Mouse (Mus musculus) CH12.LX (cell line): Measurements from ENCODE around the gene Slc38a2. TPM values are rescaled to one million over a fixed set of nuclear protein-coding genes. Genes with fewer than 3 reads are reported as not detected.

Experiments
- DNase-seq: peaks from one replicate; pipeline ENCODE4 v3.0.0-alpha.2; 2013; ENCODE audit errors: extremely low read depth
- H3K27ac ChIP-seq: 2 replicates; pipeline ENCODE4 v1.5.1; 2012; ENCODE audit warnings: low read depth, mild to moderate bottlenecking, control low read depth, moderate library complexity; ENCODE audit not compliant: insufficient read depth
- H3K27me3 ChIP-seq: replicated peaks from 2 replicates; pipeline ENCODE3; 2012; ENCODE audit warnings: inconsistent platforms
- H3K36me3 ChIP-seq, 2 experiments: replicated peaks in 1 of 2; 2 replicates each; pipeline versions ENCODE3 to v1.6.1; 2012; ENCODE audit warnings: inconsistent platforms in 1 of 2, low read length in 1 of 2, mild to moderate bottlenecking in 1 of 2, mixed read lengths in 1 of 2, moderate library complexity in 1 of 2; ENCODE audit not compliant: control insufficient read depth in 1 of 2, insufficient read depth in 1 of 2
- H3K4me1 ChIP-seq, 2 experiments: 2 replicates each; pipeline ENCODE4 v1.6.1; 2012; ENCODE audit warnings: inconsistent platforms in 1 of 2, moderate library complexity in 1 of 2; ENCODE audit not compliant: insufficient read depth in 2 of 2, control insufficient read depth in 1 of 2
- H3K4me2 ChIP-seq: 2 replicates; pipeline ENCODE4 v1.6.1; 2012; ENCODE audit warnings: low read depth, mild to moderate bottlenecking, control low read depth; ENCODE audit not compliant: poor library complexity, insufficient read depth, severe bottlenecking
- H3K4me3 ChIP-seq, 3 experiments: fragments of 150-350 bp in 1 of 3; sonication (generic) in 1 of 3; replicated peaks in 1 of 3; 2 replicates each; pipeline versions ENCODE3 to v1.5.1; 2011 to 2012; ENCODE audit warnings: low read depth in 2 of 3, low read length in 2 of 3, mild to moderate bottlenecking in 2 of 3, moderate library complexity in 2 of 3, control low read depth in 1 of 3, improper control_type of control experiment in 1 of 3, inconsistent platforms in 1 of 3, mixed read lengths in 1 of 3; ENCODE audit not compliant: poor library complexity in 1 of 3
- H3K79me2 ChIP-seq: replicated peaks from 2 replicates; pipeline ENCODE4 v1.6.1; 2012; ENCODE audit warnings: mild to moderate bottlenecking, moderate library complexity; ENCODE audit not compliant: control insufficient read depth, poor library complexity, insufficient read depth, severe bottlenecking; ENCODE audit errors: extremely low read depth
- H3K9ac ChIP-seq: 2 replicates; pipeline ENCODE4 v1.6.1; 2012; ENCODE audit warnings: low read depth, mild to moderate bottlenecking, control low read depth, moderate library complexity; ENCODE audit not compliant: insufficient read depth
- H3K9me3 ChIP-seq: replicated peaks from 2 replicates; pipeline ENCODE3; 2012; ENCODE audit warnings: low read length, inconsistent platforms, mixed read lengths
- BHLHE40 ChIP-seq: IDR thresholded peaks from 2 replicates; pipeline ENCODE4 v1.6.1; 2011; ENCODE audit warnings: mild to moderate bottlenecking, low read depth, low read length, improper control_type of control experiment
- CHD1 ChIP-seq: IDR thresholded peaks from 2 replicates; pipeline ENCODE4 v1.6.1; 2012; ENCODE audit warnings: low read depth, low read length, improper control_type of control experiment, inconsistent platforms
- CTCF ChIP-seq, 2 experiments: IDR thresholded peaks in 1 of 2; conservative IDR thresholded peaks in 1 of 2; 2 replicates each; pipeline ENCODE4 v1.5.1; 2011 to 2012; ENCODE audit warnings: low read depth in 2 of 2, low read length in 2 of 2, improper control_type of control experiment in 1 of 2, inconsistent platforms in 1 of 2, mild to moderate bottlenecking in 1 of 2, moderate library complexity in 1 of 2
- E2F4 ChIP-seq: IDR thresholded peaks from 2 replicates; pipeline ENCODE4 v1.6.1; 2011; ENCODE audit warnings: low read depth, low read length, improper control_type of control experiment; ENCODE audit not compliant: insufficient replicate concordance
- IRF4 ChIP-seq: IDR thresholded peaks from 2 replicates; pipeline ENCODE4 v1.6.1; 2014; ENCODE audit warnings: low read depth, mild to moderate bottlenecking, inconsistent platforms, low read length, improper control_type of control experiment
- JUN ChIP-seq: IDR thresholded peaks from 2 replicates; pipeline ENCODE4 v1.6.1; 2011; ENCODE audit warnings: low read depth, mild to moderate bottlenecking, low read length, improper control_type of control experiment, moderate library complexity; ENCODE audit not compliant: insufficient read depth
- KAT2A ChIP-seq: IDR thresholded peaks from 2 replicates; pipeline ENCODE4 v1.6.1; 2012; ENCODE audit warnings: low read length, improper control_type of control experiment, inconsistent platforms; ENCODE audit not compliant: insufficient replicate concordance
- MAX ChIP-seq: IDR thresholded peaks from 2 replicates; pipeline ENCODE4 v1.6.1; 2011; ENCODE audit warnings: low read length, improper control_type of control experiment
- MAZ ChIP-seq: IDR thresholded peaks from 2 replicates; pipeline ENCODE4 v1.6.1; 2012; ENCODE audit warnings: low read depth, mild to moderate bottlenecking, inconsistent platforms, low read length, improper control_type of control experiment, moderate library complexity
- MEF2A ChIP-seq: IDR thresholded peaks from 2 replicates; pipeline ENCODE4 v1.6.1; 2014; ENCODE audit warnings: low read depth, mild to moderate bottlenecking, inconsistent platforms, low read length, improper control_type of control experiment, borderline replicate concordance
- MXI1 ChIP-seq: IDR thresholded peaks from 2 replicates; pipeline ENCODE4 v1.6.1; 2011; ENCODE audit warnings: mild to moderate bottlenecking, low read depth, low read length, improper control_type of control experiment
- MYC ChIP-seq: IDR thresholded peaks from 2 replicates; pipeline ENCODE4 v1.6.1; 2011; ENCODE audit warnings: low read depth, mild to moderate bottlenecking, improper control_type of control experiment, low read length
- PAX5 ChIP-seq: IDR thresholded peaks from 2 replicates; pipeline ENCODE4 v1.6.1; 2012; ENCODE audit warnings: low read length, inconsistent platforms, mixed read lengths
- POLR2A ChIP-seq: IDR thresholded peaks from 2 replicates; pipeline ENCODE4 v1.6.1; 2011; ENCODE audit warnings: low read depth, mild to moderate bottlenecking, improper control_type of control experiment, low read length
- POLR2AphosphoS2 ChIP-seq: IDR thresholded peaks from 2 replicates; pipeline ENCODE4 v1.6.1; 2011; ENCODE audit warnings: low read depth, low read length, improper control_type of control experiment
- RAD21 ChIP-seq: IDR thresholded peaks from 2 replicates; pipeline ENCODE4 v1.6.1; 2011; ENCODE audit warnings: low read depth, mild to moderate bottlenecking, low read length, improper control_type of control experiment, moderate library complexity
- SIN3A ChIP-seq: IDR thresholded peaks from 2 replicates; pipeline ENCODE4 v1.6.1; 2012; ENCODE audit warnings: low read length, improper control_type of control experiment, inconsistent platforms
- TBP ChIP-seq: conservative IDR thresholded peaks from 2 replicates; pipeline ENCODE4 v1.6.1; 2011; ENCODE audit warnings: low read depth, low read length, improper control_type of control experiment
- USF2 ChIP-seq: conservative IDR thresholded peaks from 2 replicates; pipeline ENCODE4 v1.6.1; 2011; ENCODE audit warnings: low read depth, low read length, improper control_type of control experiment
- ZC3H11A ChIP-seq: IDR thresholded peaks from 2 replicates; pipeline ENCODE4 v1.6.1; 2012; ENCODE audit warnings: low read depth, mild to moderate bottlenecking, inconsistent platforms, low read length, improper control_type of control experiment
- ZMIZ1 ChIP-seq: IDR thresholded peaks from 2 replicates; pipeline ENCODE4 v1.6.1; 2012; ENCODE audit warnings: low read depth, mild to moderate bottlenecking, inconsistent platforms, low read length, improper control_type of control experiment
- dilution Hi-C: fragments of 300-500 bp; cut with MboI; formaldehyde crosslinking; loops from 2 replicates; pipeline ENCODE4 v1.14.3; 2020; ENCODE audit warnings: low sequenced_read_pairs; ENCODE audit not compliant: extremely low pct_unique_long_range_greater_than_20kb, extremely low pct_ligation_motif_present
- in situ Hi-C: fragments of 300-500 bp; cut with MboI; formaldehyde crosslinking; loops from 3 replicates; pipeline ENCODE4 v1.14.3; 2019; ENCODE audit warnings: low sequenced_read_pairs, low pct_ligation_motif_present, low pct_unique_long_range_greater_than_20kb, mixed read lengths
- polyA plus RNA-seq: library from polyadenylated mRNA; unstranded; fragments of >175 nt; gene quantifications from 2 replicates; pipeline ENCODE4 v1.2.1, GENCODE M21; 2012; ENCODE audit warnings: low read depth; ENCODE audit not compliant: insufficient read length
- total RNA-seq, 2 experiments: library from RNA; depleted of rRNA; stranded (reverse); fragments of 300-350 nt in 1 of 2; fragments of >200 nt in 1 of 2; gene quantifications; 2 replicates each; pipeline ENCODE4 v1.2.3; 2012 to 2014

Gene Slc38a2
- total and polyA plus RNA-seq, 3 experiments: 41.4 to 70.5 (median 59.3) TPM

GRCm38 (mm10) chr15:96687366-96687765, 12.2 kb downstream of the Slc38a2 start:
- in situ Hi-C loops: loop anchor here (25.0 kb wide), 1 partner anchor 250 kb away; no protein-coding TSS in a partner anchor
- H3K9ac ChIP-seq: no peak overlapping the region
- no peak for TF ChIP-seq POLR2AphosphoS2
- no peak for TF ChIP-seq RAD21
- no peak for TF ChIP-seq MEF2A
- TF ChIP-seq CHD1: no peak
- no peak for TF ChIP-seq MAX
- TF ChIP-seq IRF4: no peak
- TF ChIP-seq E2F4: no peak
- no peak for TF ChIP-seq JUN
- no peak for TF ChIP-seq PAX5
- no peak for TF ChIP-seq TBP
- no peak for TF ChIP-seq BHLHE40
- TF ChIP-seq CTCF (conservative IDR thresholded peaks at IDR 0.05 in 1 of 2, IDR thresholded peaks at IDR 0.05 in 1 of 2; ENCODE audit: low read depth in 2 of 2, low read length in 2 of 2): no peak
- no peak for TF ChIP-seq KAT2A
- no peak for TF ChIP-seq MXI1
- TF ChIP-seq MAZ: no peak
- TF ChIP-seq, all 38 proteins: peak for 0
- Histone ChIP-seq H3K79me2 (no peaks in the 10 kb centered on the region), H3K27ac (no peak overlapping the region), H3K4me3 (no peak overlapping the region), H3K36me3 (peaks cover 43 to 55% of the 10 kb centered on the region in 2 experiments), H3K4me1 (peaks cover 3 to 36% of the 10 kb centered on the region in 2 experiments; a peak in 3 of 4 replicates), H3K4me2 (no peak overlapping the region), H3K27me3 (no peaks in the 10 kb centered on the region), H3K9me3 (no peaks in the 10 kb centered on the region)
- dilution Hi-C loops: no loop called here
- no peak for DNase-seq

GRCm38 (mm10) chr15:96686201-96687159, 13.1 kb downstream of the Slc38a2 start:
- Histone ChIP-seq H3K27ac (no peak overlapping the region), H3K27me3 (peaks cover 5% of the 10 kb centered on the region), H3K36me3 (peaks cover 35 to 47% of the 10 kb centered on the region in 2 experiments), H3K4me1 (peaks cover 3 to 30% of the 10 kb centered on the region in 2 experiments; a peak in 3 of 4 replicates), H3K4me3 (no peak overlapping the region), H3K9me3 (no peaks in the 10 kb centered on the region), H3K4me2 (no peak overlapping the region), H3K79me2 (no peaks in the 10 kb centered on the region), H3K9ac (no peak overlapping the region)
- DNase-seq: no peak
- no peak for TF ChIP-seq SIN3A
- no peak for TF ChIP-seq MEF2A
- TF ChIP-seq KAT2A: no peak
- TF ChIP-seq POLR2AphosphoS2: peak; percentile 97
- no peak for TF ChIP-seq USF2
- no peak for TF ChIP-seq MXI1
- peak; percentile 52; the same call in 1 of the 2 replicates for TF ChIP-seq ZMIZ1
- no peak for TF ChIP-seq TBP
- peak; percentile 23 for TF ChIP-seq POLR2A
- no peak for TF ChIP-seq MAX
- TF ChIP-seq ZC3H11A: no peak
- TF ChIP-seq MYC: no peak
- dilution Hi-C loops: no loop called here
- in situ Hi-C loops: loop anchor here (25.0 kb wide), 1 partner anchor 251 kb away; no protein-coding TSS in a partner anchor
